Mouse (Mus musculus) small intestine, adult 2 months (tissue): ENCODE measurements around the gene Trmt5.

Source experiments
- CTCF ChIP-seq: fragments of 200-500 bp; IDR thresholded peaks from 2 replicates; pipeline ENCODE4 v1.5.1; 2012; ENCODE audit warnings: low read depth, mild to moderate bottlenecking, control low read depth, inconsistent platforms, low read length, moderate library complexity, mixed read lengths; ENCODE audit not compliant: insufficient replicate concordance, insufficient read length; ENCODE audit errors: extremely low read depth
- POLR2A ChIP-seq: fragments of 200-500 bp; IDR thresholded peaks from 2 replicates; pipeline ENCODE4 v1.6.1; 2012; ENCODE audit warnings: low read depth, mild to moderate bottlenecking, control low read depth, inconsistent platforms, low read length, moderate library complexity

DNA sequence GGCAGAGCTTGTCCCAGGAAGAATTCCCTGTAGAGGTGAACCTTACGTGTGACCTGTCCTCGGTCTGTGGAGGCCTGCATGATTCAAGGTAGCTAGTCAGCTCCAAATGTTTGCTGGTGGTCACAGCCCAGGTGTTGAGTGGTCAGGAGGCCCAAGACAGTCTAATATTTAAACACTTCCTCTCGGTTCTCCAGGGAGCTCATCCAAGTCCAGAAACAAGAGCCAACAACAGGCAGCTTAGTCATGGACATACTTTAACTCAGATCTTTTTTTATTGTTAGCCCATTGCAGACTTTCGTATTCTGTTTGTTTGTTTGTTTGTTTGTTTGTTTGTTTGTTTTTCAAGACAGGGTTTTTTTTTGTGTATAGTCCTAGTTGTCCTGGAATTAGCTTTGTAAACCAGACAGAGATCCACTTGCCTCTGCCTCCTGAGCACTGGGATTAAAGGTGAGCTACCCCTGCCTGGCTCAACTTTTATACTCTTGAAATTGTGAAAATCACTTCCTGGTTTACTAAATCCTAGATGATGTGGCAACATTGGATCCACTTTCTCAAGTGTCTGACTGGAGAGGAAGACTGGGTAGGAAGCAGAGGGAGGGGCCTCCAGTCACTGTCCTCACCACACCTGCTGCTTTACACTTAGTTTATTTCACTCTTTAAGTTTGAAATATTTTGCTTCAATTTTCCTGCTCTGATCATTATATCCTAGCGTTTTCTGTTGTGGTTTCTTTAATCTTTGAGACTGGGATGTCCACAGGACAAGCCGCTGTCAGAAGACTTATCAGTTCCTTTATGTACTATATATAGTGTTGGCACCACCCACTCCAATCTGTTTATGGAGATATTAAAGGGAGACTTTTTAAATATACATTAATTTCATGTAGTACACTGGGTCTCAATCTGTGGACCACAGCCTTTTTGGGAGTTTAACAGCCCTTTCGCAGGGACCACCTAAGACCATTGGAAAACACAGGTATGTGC is 31.5 kb upstream of the Trmt5 start:
- no peak for TF ChIP-seq CTCF
- no peak for TF ChIP-seq POLR2A
